Mouse (Mus musculus) thymus, adult 2 months (tissue): ENCODE measurements around the gene Pitpna.

ENCODE experiments used
- CTCF ChIP-seq: fragments of 200-500 bp; IDR thresholded peaks from 2 replicates; pipeline ENCODE4 v1.5.1; 2012; ENCODE audit warnings: mild to moderate bottlenecking, control low read depth, low read length, moderate library complexity, borderline replicate concordance; ENCODE audit not compliant: control insufficient read depth, poor library complexity, insufficient read depth; ENCODE audit errors: extremely low read depth
- POLR2A ChIP-seq: fragments of 200-500 bp; IDR thresholded peaks from 2 replicates; pipeline ENCODE4 v1.6.1; 2012; ENCODE audit warnings: mild to moderate bottlenecking, low read length, control low read depth, moderate library complexity; ENCODE audit not compliant: control insufficient read depth, poor library complexity, insufficient read depth; ENCODE audit errors: extremely low read depth

DNA sequence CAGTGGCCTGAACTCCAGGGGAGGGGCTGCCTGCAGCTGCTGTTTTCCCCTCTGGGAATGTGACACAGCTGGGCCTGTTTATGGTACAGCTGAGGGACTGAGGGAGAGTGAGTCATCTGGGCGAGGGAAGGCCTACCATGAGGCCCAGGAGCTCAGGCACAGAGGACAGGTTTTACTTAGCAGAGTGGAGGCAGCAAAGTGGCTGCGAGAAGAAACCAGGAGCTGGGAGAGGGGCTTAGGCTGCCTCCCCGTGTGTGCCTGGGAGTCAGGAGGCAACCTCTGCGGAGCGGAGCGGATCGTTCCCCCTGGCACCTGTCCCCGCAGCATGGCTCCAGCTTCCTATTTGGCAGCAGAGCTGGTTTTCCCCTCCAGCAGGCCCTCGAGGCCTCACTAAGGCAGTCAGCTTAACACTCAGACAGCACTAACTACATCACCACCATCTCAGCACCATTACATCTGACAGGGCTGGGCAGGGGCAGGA is 35.9 kb upstream of the Pitpna start:
- TF ChIP-seq CTCF = no peak
- TF ChIP-seq POLR2A = no peak
